Comparison of ENCODE assay signal across 24 mouse cellular contexts in genomic region chr16:85966892-85967444, GRCm38 (mm10).
DNase-seq lines count a peak whose midpoint lies in the region; ATAC-seq and TF ChIP-seq lines count a peak whose summit lies in the region.
"Had no signal": no experiment of that assay in that cellular context is flagged by ENCODE, and none has a peak within 500 bp of the region (broad histone marks: within the 10 kb centered on the region; RNA-seq: fewer than 3 reads in every experiment).

No protein-coding gene starts in this region.

- TF ChIP-seq POLR2A in brain, embryonic 14.5 days (IDR thresholded peaks at IDR 0.05; ENCODE audit: borderline replicate concordance, extremely low read depth, insufficient read depth, insufficient read length, poor library complexity, severe bottlenecking) = no peak

- H3K4me1 ChIP-seq in midbrain, embryonic 10.5 days = peaks cover 44% of the 10 kb centered on the region
- no peaks in the 10 kb centered on the region for H3K4me1 ChIP-seq in midbrain, embryonic 15.5 days
- peaks cover 17% of the 10 kb centered on the region for H3K4me1 ChIP-seq in embryonic facial prominence, embryonic 13.5 days
- H3K4me1 ChIP-seq: hindbrain, embryonic 13.5 days; liver, embryonic 15.5 days; megakaryocyte, embryonic 14.5 days had no signal

- H3K4me2 ChIP-seq in midbrain, embryonic 15.5 days = no peak overlapping the region
- H3K4me2 ChIP-seq in embryonic facial prominence, embryonic 13.5 days = no peak overlapping the region
- H3K4me2 ChIP-seq: hindbrain, embryonic 13.5 days; liver, embryonic 15.5 days; neural tube, embryonic 12.5 days had no signal

- H3K4me3 ChIP-seq in midbrain, embryonic 10.5 days = no peak overlapping the region
- no peak overlapping the region for H3K4me3 ChIP-seq in midbrain, embryonic 15.5 days
- H3K4me3 ChIP-seq in embryonic facial prominence, embryonic 13.5 days = no peak overlapping the region
- H3K4me3 ChIP-seq: forebrain, embryonic 10.5 days; heart, adult 2 months; hindbrain, embryonic 13.5 days; liver, embryonic 15.5 days; megakaryocyte, embryonic 14.5 days; neural tube, embryonic 12.5 days had no signal

- ATAC-seq in midbrain, embryonic 15.5 days (replicated peaks) = no peak
- peak; percentile 52; the same call in 1 of the 2 replicates for ATAC-seq in embryonic facial prominence, embryonic 13.5 days (ENCODE audit: insufficient number of reproducible peaks, insufficient read depth, low FRiP score, low TSS enrichment, low read depth)
- ATAC-seq: activated CD4-positive, CD25-positive, alpha-beta regulatory T cell, adult 4 months; inflammation-experienced regulatory T-cells, adult 6 months had no signal

- 19% methylated on average over 4 of the region's 4 CpGs for WGBS in midbrain, embryonic 10.5 days
- 15% methylated on average over 4 of the region's 4 CpGs for WGBS in midbrain, embryonic 15.5 days
- 31% methylated on average over 4 of the region's 4 CpGs for WGBS in embryonic facial prominence, embryonic 13.5 days

- TF ChIP-seq CTCF in brain, embryonic 14.5 days (IDR thresholded peaks at IDR 0.05; ENCODE audit: borderline replicate concordance, extremely low read depth, insufficient read depth, insufficient read length) = no peak

- H3K27me3 ChIP-seq in midbrain, embryonic 10.5 days (ENCODE audit: low read depth, poor library complexity, severe bottlenecking) = peaks cover 71% of the 10 kb centered on the region
- H3K27me3 ChIP-seq in midbrain, embryonic 15.5 days (replicated peaks) = no peaks in the 10 kb centered on the region
- H3K27me3 ChIP-seq in embryonic facial prominence, embryonic 13.5 days = no peaks in the 10 kb centered on the region
- H3K27me3 ChIP-seq: hindbrain, embryonic 13.5 days; liver, embryonic 15.5 days; megakaryocyte, embryonic 14.5 days; neural tube, embryonic 12.5 days had no signal

- no peaks in the 10 kb centered on the region for H3K9me3 ChIP-seq in midbrain, embryonic 10.5 days (replicated peaks)
- H3K9me3 ChIP-seq in midbrain, embryonic 15.5 days = no peaks in the 10 kb centered on the region
- H3K9me3 ChIP-seq in embryonic facial prominence, embryonic 13.5 days = no peaks in the 10 kb centered on the region
- H3K9me3 ChIP-seq: forebrain, embryonic 10.5 days; hindbrain, embryonic 13.5 days; liver, embryonic 15.5 days; neural tube, embryonic 12.5 days had no signal

- H3K9ac ChIP-seq in midbrain, embryonic 15.5 days = no peak overlapping the region
- no peak overlapping the region for H3K9ac ChIP-seq in embryonic facial prominence, embryonic 13.5 days
- H3K9ac ChIP-seq: hindbrain, embryonic 13.5 days; liver, embryonic 15.5 days; neural tube, embryonic 12.5 days had no signal

- no peak overlapping the region for H3K27ac ChIP-seq in midbrain, embryonic 10.5 days (replicated peaks)
- H3K27ac ChIP-seq in midbrain, embryonic 15.5 days = no peak overlapping the region
- no peak overlapping the region for H3K27ac ChIP-seq in embryonic facial prominence, embryonic 13.5 days
- H3K27ac ChIP-seq: forebrain, embryonic 10.5 days; heart, adult 2 months; hindbrain, embryonic 13.5 days; liver, embryonic 15.5 days; neural tube, embryonic 12.5 days had no signal

- no peaks in the 10 kb centered on the region for H3K36me3 ChIP-seq in midbrain, embryonic 10.5 days
- no peaks in the 10 kb centered on the region for H3K36me3 ChIP-seq in midbrain, embryonic 15.5 days (replicated peaks)
- H3K36me3 ChIP-seq in embryonic facial prominence, embryonic 13.5 days = no peaks in the 10 kb centered on the region
- H3K36me3 ChIP-seq: forebrain, embryonic 10.5 days; hindbrain, embryonic 13.5 days; liver, embryonic 15.5 days; neural tube, embryonic 12.5 days had no signal

- DNase-seq in embryo, embryonic 10 days (ENCODE audit: low spot score) = peak; percentile 18
- DNase-seq in embryo, embryonic 9.5 days (ENCODE audit: extremely low spot score) = no peak
- DNase-seq in midbrain, embryonic 10.5 days (ENCODE audit: low spot score) = peak; percentile 23
- DNase-seq in brain, embryonic 14.5 days (ENCODE audit: low read depth) = peak; percentile 47
- DNase-seq in cerebellum, adult 9-10 months = no peak
- no peak for DNase-seq in right cerebral cortex, postnatal 4 days
- DNase-seq: adrenal gland, adult 8-10 months; cerebellum, adult 18-20 months; cerebellum, postnatal 36 days; gastrocnemius, postnatal 36 days; heart, adult 2 months; kidney, adult 18-20 months; left cerebral cortex, postnatal 4 days; liver; lung, postnatal 36 days had no signal

Comparison
In these comparisons a context has a peak if more than half of its experiments do, and no peak if none do; other contexts are left out.
1. DNase-seq: peak in embryo, embryonic 10 days (single experiment), midbrain, embryonic 10.5 days (single experiment) and brain, embryonic 14.5 days (single experiment); none in embryo, embryonic 9.5 days (single experiment), cerebellum, adult 9-10 months (single experiment) and right cerebral cortex, postnatal 4 days (single experiment).